Mouse (Mus musculus): ENCODE data around the gene Kcnip1. TPM values are rescaled to one million over a fixed set of nuclear protein-coding genes. Genes with fewer than 3 reads are reported as not detected.

Gene Kcnip1
- not detected for total RNA-seq (2022)

DNA sequence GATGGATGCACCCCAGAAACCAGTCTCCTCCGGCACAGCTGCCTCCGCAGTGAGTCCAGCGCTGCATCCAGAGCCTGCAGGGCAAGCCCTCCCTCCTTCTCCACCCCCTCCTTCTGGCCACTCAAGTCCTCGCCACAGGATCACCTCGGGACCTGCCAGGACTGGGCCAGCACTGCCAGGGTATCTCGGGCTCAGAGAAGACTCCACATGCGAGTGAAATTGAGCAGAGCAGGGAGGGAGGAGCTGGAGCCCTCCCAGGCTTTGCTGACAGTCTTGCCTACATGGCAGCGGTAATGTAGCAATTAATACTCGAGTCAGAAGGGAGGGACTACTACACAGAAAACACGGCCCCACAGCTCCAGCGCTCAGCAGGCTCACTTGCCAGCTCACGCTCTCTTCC is at the start of gene Kcnip1:
Gene Kcnip1, minus strand, starts transcription at position 215 of the 400 bp plus-strand sequence.
- DNase-seq (ENCODE audit: low spot score in 2 of 2) = peak; percentile 61 to 83

DNA sequence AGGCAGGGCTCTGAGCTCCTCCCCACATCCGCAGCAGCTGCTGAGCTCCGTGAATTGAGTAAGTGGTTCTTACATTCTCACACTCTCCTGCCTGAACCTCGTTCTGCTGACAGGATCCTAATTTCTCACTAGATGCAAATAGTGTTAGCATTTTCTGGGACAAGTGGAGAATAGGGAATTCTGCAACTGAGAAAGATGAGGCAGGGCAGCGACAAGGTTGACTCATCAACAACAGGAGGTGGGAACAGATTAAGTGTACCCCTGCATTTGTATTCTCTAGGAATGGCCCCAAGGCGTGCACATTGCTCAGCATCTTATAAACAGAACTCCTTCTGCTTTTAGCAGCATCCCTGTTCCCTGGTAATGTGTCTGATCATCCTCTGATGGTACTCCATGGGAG is 47.1 kb upstream of the Kcnip1 start:
- DNase-seq (ENCODE audit: low spot score in 2 of 2) = no peak

DNA sequence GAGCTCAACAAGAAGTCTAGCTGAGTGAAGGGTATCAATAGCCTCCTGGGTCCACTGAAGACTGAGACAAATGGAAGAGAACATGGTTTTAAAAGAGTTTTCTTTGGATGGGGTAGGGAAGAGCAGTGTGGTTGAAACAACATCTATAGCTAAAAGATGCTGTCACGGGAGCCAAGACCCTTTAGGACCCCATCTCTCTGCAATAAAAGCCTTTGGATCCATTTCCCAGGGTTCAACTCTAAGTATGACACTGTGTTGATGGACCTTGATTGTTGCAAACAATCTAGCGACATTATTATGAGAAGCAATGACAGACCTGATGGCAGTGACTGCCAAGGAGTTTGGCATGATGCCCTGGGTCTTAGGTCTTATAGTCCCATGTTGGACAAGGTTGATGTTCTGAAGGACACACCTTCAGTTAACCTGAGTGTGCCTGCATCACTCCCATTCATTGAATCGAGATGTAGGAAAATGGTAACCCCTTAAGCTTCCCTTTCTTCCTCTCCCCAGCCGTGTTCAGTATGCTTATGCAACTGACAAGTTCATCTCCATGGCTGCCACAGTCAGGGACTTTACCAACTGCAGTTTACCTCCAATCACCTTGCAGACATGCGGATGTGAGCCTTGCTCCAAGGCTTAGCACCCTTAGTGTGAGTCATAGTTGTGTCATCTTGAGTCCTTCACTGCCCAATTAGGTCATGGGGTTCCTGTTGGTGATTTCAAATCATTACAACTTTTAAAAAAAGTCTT is 43.1 kb upstream of the Kcnip1 start:
- no peak for DNase-seq (ENCODE audit: low spot score in 2 of 2)

DNA sequence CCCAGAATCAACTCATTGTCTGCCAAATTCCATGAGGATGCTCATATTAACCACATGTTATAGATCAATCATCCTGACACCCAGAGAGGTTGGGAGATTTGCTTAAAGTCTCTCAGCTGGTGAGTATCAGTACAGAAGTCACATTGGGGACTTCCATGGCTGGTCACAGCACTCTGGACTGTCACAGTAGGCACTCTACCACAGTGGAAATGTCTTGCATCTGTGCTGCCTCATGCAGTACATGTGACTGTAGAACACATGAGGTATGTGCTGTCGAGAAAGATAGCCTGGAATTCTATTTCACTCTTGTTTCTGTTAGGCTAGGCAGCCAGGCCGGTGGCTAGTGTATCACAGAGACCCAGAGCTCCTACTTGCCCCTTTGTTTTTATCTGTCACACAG is 41.8 kb upstream of the Kcnip1 start:
- DNase-seq (ENCODE audit: low spot score in 2 of 2) = no peak

DNA sequence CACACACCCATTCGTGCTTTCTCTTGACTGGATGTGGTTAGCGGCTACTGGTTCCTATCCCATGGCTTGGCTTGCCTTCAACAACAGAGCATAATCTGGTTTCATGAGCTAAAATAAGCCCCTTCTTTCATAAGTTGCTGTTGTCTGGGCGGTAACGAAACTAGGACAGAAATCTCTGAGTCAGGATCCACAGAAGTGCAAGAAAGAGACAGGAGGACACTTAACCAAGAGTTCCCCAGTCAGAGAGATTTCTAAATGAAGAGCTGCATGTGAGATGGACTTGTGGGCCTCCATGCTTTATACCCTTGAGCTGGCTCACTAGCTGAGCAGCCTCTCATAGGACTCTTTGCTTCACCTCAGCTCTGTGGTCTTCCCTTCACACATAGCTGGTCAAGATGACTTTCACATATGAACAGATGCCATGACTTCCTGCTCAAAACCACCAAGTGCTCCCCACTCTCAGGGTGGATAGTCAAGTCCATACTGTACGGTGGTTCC is 41.1 kb upstream of the Kcnip1 start:
- no peak for DNase-seq (ENCODE audit: low spot score in 2 of 2)

DNA sequence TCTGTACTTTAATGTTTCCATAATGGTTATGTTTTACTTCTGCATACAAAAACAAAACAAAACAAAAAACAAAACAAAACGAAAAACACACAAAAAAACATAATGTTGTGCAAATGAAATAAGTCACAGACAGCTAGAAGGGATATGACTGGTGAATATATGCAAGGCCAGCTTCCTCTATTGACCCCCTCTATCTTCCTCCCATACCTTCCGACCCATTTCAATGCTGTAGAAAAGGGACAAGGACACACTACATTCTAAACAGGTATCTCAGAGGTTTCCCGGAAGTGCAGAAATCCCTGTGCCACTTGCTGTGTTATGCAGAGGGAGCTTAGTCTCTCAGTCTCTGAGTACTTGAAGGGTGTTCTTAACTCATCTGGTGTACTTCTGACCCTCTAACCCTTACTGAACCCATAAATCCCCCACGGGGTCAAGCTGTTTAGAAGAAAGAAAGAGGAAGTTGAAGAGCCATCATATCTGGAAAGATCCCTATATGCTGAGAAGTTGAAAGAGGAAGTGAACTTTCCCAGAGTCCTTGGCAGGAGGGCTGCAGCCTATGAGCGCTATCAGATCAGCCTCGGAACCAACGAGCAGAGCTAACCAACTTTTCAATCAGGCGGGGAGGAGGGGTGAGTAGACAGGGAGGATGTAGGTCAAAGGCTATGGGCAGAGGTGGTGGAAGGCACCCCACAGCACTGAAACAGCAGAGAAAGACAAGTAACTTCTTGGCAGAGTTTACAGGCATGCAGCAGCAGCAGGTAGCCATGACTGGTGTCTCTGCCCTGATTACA is 38.3 kb upstream of the Kcnip1 start:
- DNase-seq (ENCODE audit: low spot score in 2 of 2) = no peak

DNA sequence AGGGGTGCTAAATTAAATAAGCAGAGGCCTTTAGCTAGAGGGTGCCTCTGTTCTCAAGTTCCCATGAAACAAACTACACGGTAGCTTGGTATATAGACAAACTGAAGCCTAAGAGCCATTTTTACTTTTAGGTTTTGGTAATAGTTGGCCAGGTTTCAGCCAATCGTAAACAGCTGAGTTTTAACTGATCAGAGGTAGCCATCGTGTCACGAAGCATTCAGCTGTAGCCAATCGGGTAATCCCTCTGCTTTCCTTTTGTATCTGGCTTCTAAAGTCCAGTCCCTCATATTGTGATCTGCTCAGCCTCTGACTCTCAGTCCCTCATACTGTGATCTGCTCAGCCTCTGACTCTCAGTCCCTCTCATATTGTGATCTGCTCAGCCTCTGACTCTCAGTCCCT is 36.7 kb upstream of the Kcnip1 start:
- no peak for DNase-seq (ENCODE audit: low spot score in 2 of 2)

DNA sequence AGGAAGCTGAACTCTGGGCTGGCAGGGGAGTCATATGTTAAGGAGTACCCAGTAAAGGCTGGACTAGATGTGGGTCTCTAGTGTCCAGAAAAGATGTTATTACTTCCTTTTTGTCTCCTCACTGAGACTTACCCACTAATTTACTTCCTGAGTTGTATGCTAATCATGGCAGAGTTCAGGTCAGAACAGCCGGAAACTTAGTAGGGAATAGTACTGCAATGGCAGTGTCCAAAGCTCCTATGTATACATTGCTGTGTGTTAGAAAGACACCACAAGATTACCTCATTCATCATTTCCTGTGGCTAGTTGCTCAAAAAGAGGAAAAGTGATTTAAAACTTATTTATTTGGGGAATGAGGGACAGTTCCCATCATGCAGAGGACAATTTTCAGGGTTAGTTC is 32.1 kb upstream of the Kcnip1 start:
- no peak for DNase-seq (ENCODE audit: low spot score in 2 of 2)

DNA sequence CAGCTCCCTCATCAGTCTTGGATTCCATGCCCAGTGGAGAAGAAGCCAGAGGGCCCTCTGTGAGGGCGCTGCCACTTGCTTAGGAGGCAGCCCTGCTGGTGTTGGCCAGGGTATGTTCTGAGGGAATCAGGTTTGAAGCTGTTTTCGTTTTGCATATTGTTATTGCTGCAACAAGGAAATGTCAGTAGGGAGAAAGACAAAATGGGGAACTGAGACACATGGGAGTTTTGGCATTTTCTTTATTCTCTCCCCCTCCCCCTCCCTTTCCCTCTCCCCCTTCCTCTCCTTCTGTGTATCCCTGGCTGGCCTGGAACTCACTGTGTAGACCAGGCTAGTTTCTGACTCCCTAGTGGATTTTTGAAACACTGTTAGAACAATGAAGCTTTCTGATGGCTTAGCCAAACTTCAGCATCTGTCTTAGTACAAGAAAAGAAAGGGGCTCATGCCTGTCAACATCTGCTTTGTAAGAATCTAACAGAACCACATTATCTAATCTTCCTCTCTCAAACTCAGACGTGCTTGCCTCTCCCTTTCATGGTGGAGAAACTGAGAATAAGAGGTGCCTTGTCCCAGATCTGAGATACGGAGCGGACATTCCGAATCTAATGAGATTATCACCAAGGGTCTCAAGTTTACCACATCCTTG is 19.2 kb upstream of the Kcnip1 start:
- no peak for DNase-seq (ENCODE audit: low spot score in 2 of 2)

DNA sequence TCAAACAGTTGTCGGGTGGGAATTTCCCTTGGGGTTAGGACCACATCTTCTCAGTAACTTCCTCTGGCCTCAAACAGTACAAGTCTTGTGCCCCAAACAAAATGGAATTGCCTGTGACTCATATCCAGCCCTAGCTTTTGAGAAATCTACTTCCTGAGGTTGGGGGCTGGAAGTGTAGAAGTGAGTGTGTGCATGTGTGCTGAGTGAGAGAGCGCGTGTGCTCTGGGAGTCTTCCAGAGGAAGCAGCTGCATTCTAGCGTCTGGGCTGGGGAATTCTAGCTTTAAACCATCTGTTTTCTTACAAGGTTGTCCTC is 17.9 kb upstream of the Kcnip1 start:
- no peak for DNase-seq (ENCODE audit: low spot score in 2 of 2)

DNA sequence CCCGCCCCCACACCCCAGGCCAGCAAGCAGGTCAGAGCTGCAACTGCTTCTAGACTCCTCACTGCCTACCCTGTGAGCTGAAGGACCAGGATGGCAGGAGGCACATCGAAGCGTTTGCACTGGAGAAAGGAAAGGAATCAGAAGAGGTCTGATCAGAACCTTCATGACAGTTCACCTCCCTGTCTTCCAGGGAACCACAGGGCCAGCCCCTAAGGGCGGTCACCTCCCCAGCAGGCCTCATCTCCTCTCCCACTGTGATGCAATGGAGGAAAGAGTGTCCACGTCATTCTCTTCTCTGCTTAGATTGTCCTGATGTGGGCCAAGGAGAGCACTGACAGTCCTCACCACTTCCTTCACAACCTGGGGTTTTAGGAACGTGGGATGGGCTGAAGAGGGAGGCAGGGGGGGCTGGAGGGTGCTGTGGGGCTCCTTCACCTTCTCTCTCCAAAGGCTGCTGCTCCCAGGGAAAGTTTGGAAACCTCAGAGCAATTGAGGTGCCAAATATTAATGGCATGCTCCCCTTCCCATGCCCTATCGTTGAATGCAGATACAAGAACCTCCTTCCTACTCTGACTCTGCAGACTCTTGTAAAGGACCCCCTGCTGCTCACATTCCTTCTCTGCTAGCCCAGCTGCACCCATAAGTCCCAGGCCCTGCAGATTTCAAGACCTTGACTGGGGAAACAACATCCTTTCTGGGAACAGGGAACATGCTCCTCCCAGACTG is 17.3 kb upstream of the Kcnip1 start:
- DNase-seq (ENCODE audit: low spot score in 2 of 2) = no peak

DNA sequence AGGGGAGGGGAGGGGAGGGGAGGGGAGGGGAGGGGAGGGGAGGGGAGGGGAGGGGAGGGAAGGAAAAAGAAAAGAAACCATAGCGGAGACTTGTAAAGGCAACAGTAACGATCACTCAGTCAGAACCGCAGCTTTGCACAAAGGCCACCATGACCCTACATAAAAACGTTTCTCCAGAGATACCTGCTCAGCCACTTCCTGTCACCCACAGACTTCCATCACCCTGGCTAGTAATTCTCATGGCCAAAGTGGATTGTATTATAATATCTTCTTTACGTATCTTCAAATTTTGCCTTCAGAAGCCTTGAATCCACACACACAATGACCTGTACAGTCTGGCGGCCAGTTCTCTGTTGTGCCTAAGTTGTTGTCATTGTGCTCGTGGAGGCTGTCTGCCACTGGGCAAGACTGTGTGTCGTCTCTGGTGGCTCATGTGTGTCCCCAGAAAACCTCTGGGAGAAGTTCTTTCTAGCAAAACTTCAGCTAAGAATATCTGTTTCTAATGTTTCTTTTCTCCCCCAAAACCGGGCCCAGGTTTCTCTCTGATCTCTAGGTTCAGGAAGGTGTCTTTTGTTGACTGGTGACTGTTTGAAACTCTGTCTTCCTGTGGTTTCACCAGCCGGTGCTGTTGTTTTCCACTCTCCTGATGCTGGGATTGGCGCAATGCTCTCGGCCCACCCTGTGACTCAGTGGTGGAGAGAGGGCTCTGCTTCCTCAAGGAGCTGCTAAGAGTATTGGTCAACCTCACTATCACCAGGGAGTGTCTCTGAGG is 16.6 kb upstream of the Kcnip1 start:
- DNase-seq (ENCODE audit: low spot score in 2 of 2) = no peak

DNA sequence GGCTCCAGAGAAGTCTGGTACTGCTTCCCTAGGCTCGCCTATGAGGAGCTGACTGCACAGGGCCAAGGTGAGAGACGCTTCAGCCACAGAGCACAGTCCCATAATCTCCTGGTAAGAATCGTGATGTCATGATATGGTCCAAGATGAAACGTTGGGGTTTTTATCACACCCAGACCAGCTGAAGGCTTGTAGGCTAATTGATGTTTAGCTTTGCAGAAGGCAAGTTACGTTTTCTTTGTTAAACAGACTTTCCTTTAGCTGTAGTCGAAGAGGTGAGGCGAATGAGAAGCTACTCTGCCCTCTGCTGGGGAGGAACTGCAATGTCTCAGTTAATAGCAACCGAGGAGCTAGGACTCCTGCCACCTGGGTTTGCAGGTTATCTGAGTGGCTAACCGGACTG is 15.8 kb upstream of the Kcnip1 start:
- no peak for DNase-seq (ENCODE audit: low spot score in 2 of 2)

DNA sequence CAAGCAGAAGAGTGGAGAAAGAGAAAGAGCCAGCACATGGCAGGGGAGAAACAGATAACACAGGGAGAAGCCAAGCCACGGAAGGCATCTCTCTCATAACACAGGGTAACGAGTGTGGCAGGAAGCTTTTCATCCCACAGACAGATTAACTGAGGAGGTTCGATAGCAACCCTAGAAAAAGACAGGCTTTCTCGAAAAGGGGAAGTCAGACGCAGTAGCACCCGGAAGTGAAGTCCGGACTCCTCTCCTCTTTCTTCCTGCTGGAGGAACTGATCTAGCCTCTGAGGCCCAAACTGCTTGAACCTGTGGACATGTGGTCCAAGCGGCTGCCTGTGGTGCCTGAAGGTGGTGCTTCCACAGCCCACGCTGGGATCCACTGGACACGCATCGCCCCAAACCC is 15.3 kb upstream of the Kcnip1 start:
- DNase-seq (ENCODE audit: low spot score in 2 of 2) = no peak

DNA sequence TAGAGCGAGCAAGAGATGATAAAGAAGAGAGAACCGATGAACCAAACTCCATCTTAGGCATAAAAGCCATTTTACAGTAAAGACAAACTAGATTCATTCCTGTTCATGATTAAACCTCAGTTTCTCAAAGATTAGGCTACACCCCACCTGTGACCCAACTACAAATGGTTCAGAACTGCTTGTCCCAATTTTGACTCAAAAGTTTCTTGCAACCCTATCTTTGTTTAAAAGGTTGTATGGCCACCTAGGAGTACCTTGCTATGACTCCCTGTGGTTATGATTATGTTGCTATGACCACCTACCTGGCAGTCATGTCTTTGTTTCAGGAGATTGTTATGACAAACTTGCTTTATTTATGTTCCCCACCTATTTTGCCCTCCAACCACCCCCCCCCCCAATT is 14.7 kb upstream of the Kcnip1 start:
- no peak for DNase-seq (ENCODE audit: low spot score in 2 of 2)

DNA sequence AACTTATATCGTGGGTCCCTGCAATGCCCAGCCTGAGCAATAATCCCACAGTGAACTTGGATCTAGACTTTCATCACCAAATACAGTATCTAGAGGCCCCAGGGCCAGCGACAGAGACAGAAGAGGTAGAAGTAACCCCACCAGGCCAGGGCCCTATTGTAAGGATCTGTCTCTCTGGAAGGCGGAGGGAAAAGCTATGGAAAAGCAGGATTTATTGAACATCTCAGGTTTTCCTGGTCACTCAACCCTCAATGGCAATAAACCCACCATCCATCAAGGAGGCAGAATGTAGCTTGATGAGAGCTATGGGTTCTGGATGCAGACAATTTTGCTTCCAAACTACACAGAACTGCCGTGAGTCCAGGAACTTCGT is 9.6 kb upstream of the Kcnip1 start:
- DNase-seq (ENCODE audit: low spot score in 2 of 2) = no peak

DNA sequence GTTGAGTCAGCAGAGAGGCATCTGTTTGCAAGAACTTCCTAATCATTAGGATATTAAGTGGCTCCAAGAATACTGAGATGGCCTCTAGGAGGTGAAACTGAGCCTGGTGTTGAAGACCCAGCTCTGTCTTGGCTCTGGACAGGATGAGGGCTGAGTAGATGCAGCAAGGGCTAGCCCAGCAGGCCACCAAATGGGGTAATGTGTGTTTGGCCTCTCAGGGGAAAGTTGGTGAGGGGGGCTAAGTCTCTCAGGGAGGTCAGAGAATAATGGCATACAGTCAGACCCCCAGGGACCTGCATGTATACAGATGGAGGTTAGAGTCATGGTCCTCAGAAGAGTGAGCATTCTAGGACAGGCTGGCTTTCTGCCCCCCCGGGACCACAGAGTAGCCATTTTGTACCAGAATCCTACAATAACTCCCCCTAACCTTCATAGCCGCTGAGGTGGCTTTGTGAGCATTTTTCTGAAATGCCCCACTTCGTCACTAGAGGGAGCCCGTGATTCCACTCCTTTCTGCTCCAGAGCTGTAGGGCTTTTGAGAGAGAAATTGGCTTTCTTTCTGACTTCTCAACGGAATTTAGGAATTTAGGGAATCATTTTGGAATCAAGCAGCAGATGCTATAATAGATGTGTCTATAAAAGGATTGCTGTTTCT is 9.1 kb upstream of the Kcnip1 start:
- DNase-seq (ENCODE audit: low spot score in 2 of 2) = peak; percentile 22

DNA sequence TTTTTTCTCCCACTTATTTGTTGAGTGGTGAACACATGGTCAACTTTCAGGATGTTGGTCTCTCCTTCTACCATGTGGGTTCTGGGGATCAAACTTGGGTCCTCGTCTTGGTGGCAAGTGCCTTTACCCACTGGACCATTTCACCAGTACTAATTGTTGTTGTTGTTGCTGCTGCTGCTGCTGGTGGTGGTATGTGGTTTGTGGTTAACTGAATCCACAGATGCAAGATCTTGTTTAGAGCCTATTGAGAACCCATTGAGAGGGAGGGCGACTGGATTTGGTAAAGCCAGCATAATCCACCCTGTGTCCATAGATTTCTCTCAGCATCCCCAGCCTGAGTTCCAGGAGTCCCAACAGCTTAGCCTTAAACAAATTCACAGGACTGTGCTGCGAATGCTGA is 7.5 kb upstream of the Kcnip1 start:
- no peak for DNase-seq (ENCODE audit: low spot score in 2 of 2)

DNA sequence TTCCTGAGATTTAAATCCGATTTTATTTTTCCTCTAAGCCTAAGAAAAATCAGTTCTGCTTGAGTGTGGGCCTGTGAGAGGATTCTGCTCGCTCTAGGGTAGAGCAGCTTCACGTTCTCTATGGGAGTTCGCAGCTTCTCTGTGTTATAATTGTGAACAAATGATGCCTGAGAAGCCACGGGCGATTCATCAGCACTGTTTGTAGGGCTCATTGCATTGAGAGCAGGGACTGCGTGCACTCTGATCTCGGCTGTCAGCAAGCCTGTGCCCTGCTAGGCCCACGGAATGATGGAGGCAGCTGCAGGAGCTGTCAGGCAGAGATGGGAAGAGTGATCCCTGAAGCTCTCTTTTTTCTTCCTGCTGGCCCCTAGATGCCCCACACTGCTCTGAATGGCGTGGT is 5.3 kb upstream of the Kcnip1 start:
- no peak for DNase-seq (ENCODE audit: low spot score in 2 of 2)

DNA sequence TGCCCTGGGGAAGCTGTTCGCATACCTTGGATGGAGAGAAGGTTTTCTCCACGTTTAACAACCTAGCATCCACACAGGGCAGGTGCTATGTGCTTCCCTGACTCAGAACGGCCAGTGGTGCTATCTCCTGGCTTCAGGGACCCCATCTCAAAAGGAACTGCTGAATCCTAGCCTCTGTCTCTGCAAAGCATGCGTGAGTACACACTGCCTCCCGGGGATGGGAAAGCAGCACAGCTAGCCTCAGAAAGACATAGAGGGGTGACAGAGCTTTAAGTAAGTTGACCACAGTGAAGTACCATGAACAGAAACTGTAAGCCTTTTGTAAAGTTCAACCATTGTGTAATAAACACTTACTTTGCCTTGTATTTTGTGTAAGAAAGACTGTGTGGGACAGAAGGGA is 544 bp upstream of the Kcnip1 start:
- no peak for DNase-seq (ENCODE audit: low spot score in 2 of 2)

DNA sequence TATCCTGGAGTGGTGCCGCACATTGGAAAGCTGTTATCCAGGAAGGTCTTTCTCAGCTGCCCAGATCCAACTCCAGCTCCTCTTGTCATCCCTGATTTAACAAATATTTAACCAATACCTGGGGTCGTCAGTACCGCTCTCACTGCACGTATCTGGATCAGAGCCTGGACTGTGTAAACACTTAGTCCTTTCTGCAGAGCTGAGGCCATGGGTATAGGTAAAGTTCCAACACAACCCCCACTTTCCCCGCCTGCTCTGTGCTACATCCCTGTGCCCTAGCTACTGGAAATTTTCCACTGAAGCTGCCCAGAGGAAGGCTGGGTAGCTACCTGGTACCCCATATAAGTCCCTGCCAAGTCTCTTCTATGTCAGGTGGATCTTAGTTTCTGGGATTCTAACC is 3.0 kb downstream of the Kcnip1 start:
- DNase-seq (ENCODE audit: low spot score in 2 of 2) = no peak
